Mouse (Mus musculus): ENCODE results near the gene Plpp1. TPM values are rescaled to one million over a fixed set of nuclear protein-coding genes. Genes with fewer than 3 reads are reported as not detected.

The Plpp1 gene
- polyA plus RNA-seq, 1 experiment = 31.5 TPM

DNA sequence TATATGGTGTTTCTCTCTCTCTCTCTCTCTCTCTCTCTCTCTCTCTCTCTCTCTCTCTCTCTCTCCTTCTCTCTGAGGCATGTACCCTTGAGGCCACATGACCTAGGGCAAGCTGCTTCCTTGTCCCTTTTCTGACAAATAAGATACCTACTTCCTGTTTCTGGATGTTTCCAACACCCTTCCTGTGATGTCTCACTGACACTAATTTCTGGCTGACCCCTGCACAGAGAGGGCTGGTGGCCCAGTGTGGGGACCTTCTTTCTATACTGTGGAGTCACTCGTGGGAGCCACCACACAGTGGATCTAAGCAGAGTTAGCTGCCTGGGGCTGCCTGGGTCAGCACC lies 40.1 kb upstream of the Plpp1 start:
- no peak for DNase-seq (ENCODE audit: low read depth)
- TF ChIP-seq POLR2A (IDR thresholded peaks at IDR 0.05; ENCODE audit: borderline replicate concordance, extremely low read depth, insufficient read depth, insufficient read length, poor library complexity, severe bottlenecking) (no peak), CTCF (IDR thresholded peaks at IDR 0.05; ENCODE audit: borderline replicate concordance, extremely low read depth, insufficient read depth, insufficient read length) (no peak)

- DNase-seq (ENCODE audit: low read depth) = no peak
- TF ChIP-seq CTCF (IDR thresholded peaks at IDR 0.05; ENCODE audit: borderline replicate concordance, extremely low read depth, insufficient read depth, insufficient read length) (no peak), POLR2A (IDR thresholded peaks at IDR 0.05; ENCODE audit: borderline replicate concordance, extremely low read depth, insufficient read depth, insufficient read length, poor library complexity, severe bottlenecking) (no peak)
These were observed 38.8 kb upstream of the Plpp1 start for GRCm38 (mm10) chr13:112761787-112762186.

GRCm38 (mm10) chr13:112762548-112762947 lies 38.0 kb upstream of the Plpp1 start:
- TF ChIP-seq POLR2A (IDR thresholded peaks at IDR 0.05; ENCODE audit: borderline replicate concordance, extremely low read depth, insufficient read depth, insufficient read length, poor library complexity, severe bottlenecking) = no peak
- TF ChIP-seq CTCF (IDR thresholded peaks at IDR 0.05; ENCODE audit: borderline replicate concordance, extremely low read depth, insufficient read depth, insufficient read length) = no peak
- DNase-seq (ENCODE audit: low read depth) = no peak

- TF ChIP-seq CTCF (IDR thresholded peaks at IDR 0.05; ENCODE audit: borderline replicate concordance, extremely low read depth, insufficient read depth, insufficient read length) (no peak), POLR2A (IDR thresholded peaks at IDR 0.05; ENCODE audit: borderline replicate concordance, extremely low read depth, insufficient read depth, insufficient read length, poor library complexity, severe bottlenecking) (no peak)
- DNase-seq (ENCODE audit: low read depth) = no peak
These were observed 37.0 kb upstream of the Plpp1 start for GRCm38 (mm10) chr13:112763531-112764091.

- TF ChIP-seq POLR2A (IDR thresholded peaks at IDR 0.05; ENCODE audit: borderline replicate concordance, extremely low read depth, insufficient read depth, insufficient read length, poor library complexity, severe bottlenecking) (no peak), CTCF (IDR thresholded peaks at IDR 0.05; ENCODE audit: borderline replicate concordance, extremely low read depth, insufficient read depth, insufficient read length) (no peak)
- DNase-seq (ENCODE audit: low read depth) = no peak
These were observed 36.0 kb upstream of the Plpp1 start for GRCm38 (mm10) chr13:112764556-112764955.

DNA sequence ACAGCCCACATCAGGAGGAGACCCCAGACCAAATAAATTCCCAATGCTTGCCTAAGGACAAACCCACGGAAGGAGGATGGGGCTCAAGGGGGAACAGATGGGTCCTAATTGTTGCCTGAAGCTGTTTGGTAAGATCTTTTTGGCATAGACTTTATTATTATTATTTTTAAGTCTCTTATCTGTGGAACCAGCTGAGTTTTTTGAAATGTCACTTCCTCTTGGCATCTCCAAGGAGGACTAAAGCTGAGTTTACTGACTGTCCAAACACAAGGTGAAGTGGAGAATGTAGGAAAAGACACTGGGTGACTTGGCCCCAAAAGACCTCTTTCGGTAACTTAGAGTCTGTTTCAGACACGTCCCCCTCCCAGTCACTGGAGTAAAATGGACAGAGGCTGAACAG lies 34.9 kb upstream of the Plpp1 start:
- no peak for DNase-seq (ENCODE audit: low read depth)
- TF ChIP-seq POLR2A (IDR thresholded peaks at IDR 0.05; ENCODE audit: borderline replicate concordance, extremely low read depth, insufficient read depth, insufficient read length, poor library complexity, severe bottlenecking) (no peak), CTCF (IDR thresholded peaks at IDR 0.05; ENCODE audit: borderline replicate concordance, extremely low read depth, insufficient read depth, insufficient read length) (no peak)

DNA sequence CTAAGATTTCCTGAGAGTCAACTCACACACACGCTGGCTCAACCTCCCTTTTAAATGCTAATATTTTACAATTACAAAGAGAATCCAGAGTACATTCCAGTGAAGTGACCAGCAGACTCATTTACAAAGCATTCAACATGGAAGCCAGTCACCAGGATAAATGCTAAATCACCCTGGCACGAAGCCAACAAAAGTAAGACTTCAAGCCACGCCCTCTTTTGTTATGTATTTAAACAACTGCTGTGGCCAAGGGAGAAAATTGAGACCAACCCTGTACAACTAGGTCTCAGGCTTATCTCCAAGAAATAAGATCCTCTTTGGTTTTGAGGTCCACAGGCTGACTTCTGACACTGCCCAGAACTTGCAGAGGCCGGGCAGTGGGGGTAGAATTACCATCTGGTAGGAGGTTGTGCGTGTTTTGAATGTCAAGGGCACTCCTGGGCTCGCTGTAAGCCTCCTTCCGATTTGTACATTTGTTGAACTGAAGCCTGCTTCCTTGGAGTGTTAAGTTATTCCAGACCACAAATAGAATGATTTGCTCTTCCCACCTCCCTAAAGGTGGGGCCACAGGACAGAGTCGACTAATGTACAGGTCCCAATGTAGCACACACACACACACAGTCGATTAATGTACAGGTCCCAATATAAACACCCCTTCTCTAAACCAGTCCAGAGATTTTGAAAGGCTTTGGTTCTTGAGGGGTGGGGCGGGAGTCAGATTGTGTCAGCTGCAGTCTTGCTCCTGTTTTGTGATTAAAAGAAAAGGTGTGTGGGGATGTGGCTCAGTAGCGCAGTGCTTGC lies 29.9 kb upstream of the Plpp1 start:
- TF ChIP-seq POLR2A (IDR thresholded peaks at IDR 0.05; ENCODE audit: borderline replicate concordance, extremely low read depth, insufficient read depth, insufficient read length, poor library complexity, severe bottlenecking) = no peak
- no peak for TF ChIP-seq CTCF (IDR thresholded peaks at IDR 0.05; ENCODE audit: borderline replicate concordance, extremely low read depth, insufficient read depth, insufficient read length)
- peak; percentile 69 for DNase-seq (ENCODE audit: low read depth)

DNA sequence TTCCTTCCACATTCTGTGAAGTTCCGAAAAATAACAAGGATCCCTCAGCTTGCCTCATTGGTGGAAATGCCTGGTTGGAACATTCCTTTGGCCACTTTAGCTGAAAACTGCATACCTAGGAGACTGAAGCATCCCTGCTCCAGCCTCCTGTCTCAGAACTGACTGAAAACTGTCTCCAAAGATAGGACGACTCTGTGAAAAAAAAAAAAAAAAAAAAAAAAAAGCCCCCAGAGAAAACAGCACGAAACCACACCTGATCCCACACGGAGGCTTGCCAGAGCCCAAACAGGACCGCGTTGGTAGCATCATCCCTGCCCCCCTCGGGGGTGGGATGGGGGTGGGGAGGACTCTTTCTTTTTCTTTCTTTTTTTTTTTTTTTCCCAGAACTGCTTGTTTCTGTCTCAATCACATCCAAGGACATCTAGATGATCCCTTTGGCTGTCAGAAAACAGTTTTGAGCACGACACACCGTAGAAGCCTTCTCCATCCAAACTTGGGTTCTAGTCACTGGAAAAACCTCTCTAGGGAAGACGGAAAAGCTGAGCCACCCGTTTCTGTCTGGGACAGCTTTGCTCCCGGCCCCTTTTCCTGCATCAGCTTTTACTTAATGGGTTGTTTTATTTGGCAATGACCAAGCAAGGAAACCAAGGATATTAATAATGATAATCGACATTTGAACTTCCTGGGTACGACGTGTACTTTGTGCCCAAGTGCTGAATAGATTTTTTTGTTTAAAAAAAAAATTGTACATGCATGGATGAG lies 29.0 kb upstream of the Plpp1 start:
- no peak for TF ChIP-seq POLR2A (IDR thresholded peaks at IDR 0.05; ENCODE audit: borderline replicate concordance, extremely low read depth, insufficient read depth, insufficient read length, poor library complexity, severe bottlenecking)
- TF ChIP-seq CTCF (IDR thresholded peaks at IDR 0.05; ENCODE audit: borderline replicate concordance, extremely low read depth, insufficient read depth, insufficient read length) = no peak
- DNase-seq (ENCODE audit: low read depth) = no peak

- DNase-seq (ENCODE audit: low read depth) = no peak
- no peak for TF ChIP-seq CTCF (IDR thresholded peaks at IDR 0.05; ENCODE audit: borderline replicate concordance, extremely low read depth, insufficient read depth, insufficient read length)
- no peak for TF ChIP-seq POLR2A (IDR thresholded peaks at IDR 0.05; ENCODE audit: borderline replicate concordance, extremely low read depth, insufficient read depth, insufficient read length, poor library complexity, severe bottlenecking)
These were observed 28.3 kb upstream of the Plpp1 start for GRCm38 (mm10) chr13:112772252-112772651.

- no peak for DNase-seq (ENCODE audit: low read depth)
These were observed 27.7 kb upstream of the Plpp1 start for GRCm38 (mm10) chr13:112772861-112773260.

GRCm38 (mm10) chr13:112773991-112774675 lies 26.5 kb upstream of the Plpp1 start:
- no peak for DNase-seq (ENCODE audit: low read depth)
- TF ChIP-seq POLR2A (IDR thresholded peaks at IDR 0.05; ENCODE audit: borderline replicate concordance, extremely low read depth, insufficient read depth, insufficient read length, poor library complexity, severe bottlenecking) = no peak
- TF ChIP-seq CTCF (IDR thresholded peaks at IDR 0.05; ENCODE audit: borderline replicate concordance, extremely low read depth, insufficient read depth, insufficient read length) = no peak

More at GRCm38 (mm10) chr13:112772861-112773260, 27.7 kb upstream of the Plpp1 start:
- TF ChIP-seq CTCF (IDR thresholded peaks at IDR 0.05; ENCODE audit: borderline replicate concordance, extremely low read depth, insufficient read depth, insufficient read length) (no peak), POLR2A (IDR thresholded peaks at IDR 0.05; ENCODE audit: borderline replicate concordance, extremely low read depth, insufficient read depth, insufficient read length, poor library complexity, severe bottlenecking) (no peak)
